ENCODE assay signal across 8 mouse cellular contexts in genomic region chr5:23712130-23713001, GRCm38 (mm10). TPM values are rescaled to one million over a fixed set of nuclear protein-coding genes. Genes with fewer than 3 reads are reported as not detected.
DNase-seq lines count a peak whose midpoint lies in the region; ATAC-seq lines count a peak whose summit lies in the region.

No protein-coding gene starts in this region.

- H3K4me2 ChIP-seq in hindbrain, embryonic 11.5 days (replicated peaks; ENCODE audit: low read depth, low read length) = peak overlapping the region; percentile 60

- 0 out of 2 replicates have a peak, but pooled peaks cover 2% of the 10 kb centered on the region for H3K9me3 ChIP-seq in hindbrain, embryonic 11.5 days (ENCODE audit: control insufficient read depth, low read length)

- H3K36me3 ChIP-seq in hindbrain, embryonic 11.5 days (ENCODE audit: control insufficient read depth, insufficient read depth, low read length) = peaks cover 17% of the 10 kb centered on the region

- DNase-seq in Muller cell, postnatal 12 days (ENCODE audit: inconsistent ontology term) = peak; percentile 86
- DNase-seq in cerebellum, postnatal 10 days = peak; percentile 88 to 92
- peak; percentile 36 to 70 for DNase-seq in frontal cortex, postnatal 10 days (ENCODE audit: low spot score in 2 of 2)
- DNase-seq in hindbrain, embryonic 11.5 days (ENCODE audit: low spot score) = peak; percentile 79
- peak; percentile 74 to 79 for DNase-seq in layer of hippocampus, postnatal 10 days (ENCODE audit: low spot score in 2 of 2)
- peak; percentile 89 for DNase-seq in lung, postnatal 10 days
- DNase-seq in ovary, postnatal 14 days (ENCODE audit: low spot score) = peak; percentile 66
- peak; percentile 81 to 83 for DNase-seq in thymus, postnatal 36 days

- WGBS in hindbrain, embryonic 11.5 days = 6% methylated on average over 59 of the region's 60 CpGs

- peak overlapping the region; percentile 67 for H3K9ac ChIP-seq in hindbrain, embryonic 11.5 days (ENCODE audit: low read depth, low read length)

- H3K27me3 ChIP-seq in hindbrain, embryonic 11.5 days (ENCODE audit: control insufficient read depth, insufficient read depth, low read length) = no peaks in the 10 kb centered on the region

- H3K27ac ChIP-seq in hindbrain, embryonic 11.5 days (ENCODE audit: low read depth, low read length) = peak overlapping the region; percentile 33; the same call in 1 of the 2 replicates

- ATAC-seq in hindbrain, embryonic 11.5 days (ENCODE audit: low FRiP score) = peak; percentile 99

- no peaks in the 10 kb centered on the region for H3K4me1 ChIP-seq in hindbrain, embryonic 11.5 days (replicated peaks; ENCODE audit: control insufficient read depth, insufficient read depth, low read length)

- H3K4me3 ChIP-seq in hindbrain, embryonic 11.5 days (ENCODE audit: low read depth, low read length) = peak overlapping the region; percentile 65

RNA-seq across cellular contexts. Expression of gene Srpk2, which starts 27.9 kb away (rescaled TPM):
- 60.0 and 69.0 TPM in 2 replicates for polyA plus RNA-seq in hindbrain, embryonic 11.5 days (2014; fragmentation: Nextera tagmentation; extraction: Ambion mirVana)
- 100 to 1,000 TPM; 143 to 151 TPM for total RNA-seq in layer of hippocampus, postnatal 10 days (2021)

Comparison
In these comparisons a context has a peak if more than half of its experiments do, and no peak if none do; other contexts are left out.
1. Peak in every context shown above with its lines: DNase-seq, ATAC-seq, H3K4me3 ChIP-seq and H3K27ac ChIP-seq.